Mouse (Mus musculus) monocyte, adult 59 days (primary cell): ENCODE results near the gene Cwc27. TPM values are rescaled to one million over a fixed set of nuclear protein-coding genes. Genes with fewer than 3 reads are reported as not detected.

Experiments used
- total RNA-seq, 2 experiments: library from RNA; stranded (reverse); gene quantifications; one replicate each; pipeline ENCODE4 v1.2.4; 2023

The Cwc27 gene
- total RNA-seq: 10 to 100 TPM; 20.2 to 25.9 TPM

GRCm38 (mm10) chr13:104816635-104817571 lies at the start of gene Cwc27:
Cwc27 (minus strand) TSS chr13:104817142.

DNA sequence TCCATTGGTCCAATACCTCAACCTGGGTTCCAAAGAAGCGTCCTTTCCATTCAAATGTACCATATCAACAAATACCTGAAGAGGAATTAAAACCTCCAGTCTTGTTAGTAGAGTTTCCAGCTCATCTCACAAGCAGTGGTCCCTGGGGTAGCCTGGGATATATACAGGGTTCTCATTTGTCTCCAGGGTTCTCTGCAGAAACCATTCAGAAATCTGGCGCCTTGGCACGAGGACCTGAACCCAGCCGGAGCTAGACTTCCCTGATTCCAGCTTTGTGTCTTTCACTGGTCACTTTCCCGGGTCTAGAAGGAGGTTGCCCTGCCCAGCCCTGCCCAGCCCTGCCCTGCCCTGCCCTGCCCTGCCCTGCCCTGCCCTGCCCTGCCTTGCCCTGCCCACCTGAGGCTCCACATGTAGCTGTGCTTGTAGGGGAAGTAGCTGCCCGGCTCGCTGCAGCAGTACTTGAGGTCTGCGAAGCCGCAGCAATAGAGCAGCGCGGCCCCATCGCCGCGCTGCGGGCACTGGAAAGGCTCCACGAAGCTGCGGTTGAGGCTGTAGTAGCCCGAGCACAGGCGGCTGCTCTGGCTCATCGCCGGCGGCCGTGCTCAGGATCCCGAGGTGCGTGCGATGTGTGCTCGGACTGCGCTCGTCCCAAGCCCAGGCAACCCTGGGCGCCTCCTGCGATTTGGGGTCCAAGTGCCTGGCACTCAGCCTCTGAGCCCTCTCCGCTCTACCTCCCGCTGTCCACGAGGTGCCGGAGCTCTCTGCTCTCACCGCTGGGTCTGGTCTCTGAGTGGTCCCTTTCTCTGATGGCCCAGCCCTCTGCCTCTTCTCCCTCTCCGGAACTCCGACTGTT lies 46.4 kb upstream of the Cwc27 start, which contains the start of gene Shisal2b:
TSS of gene Shisal2b (minus strand) at position 767 of the 853 bp plus-strand sequence.

DNA sequence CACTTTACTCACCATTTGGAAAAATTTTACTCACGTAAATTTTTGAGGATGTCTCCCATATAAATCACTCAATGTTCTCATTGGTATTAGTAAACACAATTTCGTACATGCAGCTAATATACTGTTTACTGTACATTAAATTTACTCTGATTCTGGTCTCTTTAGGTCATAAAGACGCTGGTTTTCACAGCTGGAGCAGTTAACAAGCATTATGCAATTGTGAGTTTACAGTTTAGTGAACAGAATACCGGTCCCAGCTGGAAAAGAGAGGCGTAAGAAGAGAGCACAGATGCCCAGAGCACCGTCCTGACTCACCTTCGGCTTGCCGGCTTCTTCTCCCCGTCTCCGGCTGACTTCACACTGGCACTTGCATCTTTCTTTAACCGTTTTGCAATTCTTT lies 24.8 kb downstream of the Cwc27 start, which contains the start of gene Srek1ip1:
TSS of gene Srek1ip1 (plus strand) at position 301 of the 400 bp plus-strand sequence.

Other genes with a start within 250 kb of the Cwc27 start
- gene Srek1ip1, start 24.7 kb downstream of the Cwc27 start, total RNA-seq: 10 to 100 TPM; 12.7 to 13.2 TPM
- not detected for gene Shisal2b, start 46.8 kb upstream of the Cwc27 start, total RNA-seq
- gene Rgs7bp, start 237.8 kb upstream of the Cwc27 start, total RNA-seq: under 1 TPM; 0.05 to 0.12 TPM